Mouse (Mus musculus): ENCODE results near the gene Mypn.

DNA sequence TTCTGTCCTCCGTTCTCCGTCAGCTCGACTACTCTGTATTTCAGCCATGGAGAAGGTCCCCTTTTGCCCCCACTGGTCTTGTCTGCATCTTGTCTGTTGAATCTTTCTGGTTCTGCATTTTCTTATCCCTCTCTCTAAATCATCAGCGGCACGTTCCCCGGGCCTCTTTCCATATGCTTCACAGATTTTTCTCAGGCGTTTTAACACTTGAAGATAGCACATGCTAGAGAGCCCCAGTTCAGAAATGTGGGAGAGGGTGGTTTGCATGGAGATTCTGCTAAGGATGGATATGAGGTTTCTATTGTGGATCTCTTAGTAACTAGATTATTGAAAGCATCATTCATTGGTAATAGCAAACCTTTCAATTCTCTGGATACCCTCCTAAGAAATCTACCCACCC lies 26.5 kb upstream of the Mypn start:
- TF ChIP-seq POLR2A (IDR thresholded peaks at IDR 0.05; ENCODE audit: borderline replicate concordance, low read depth, low read length) = no peak
- TF ChIP-seq CTCF (IDR thresholded peaks at IDR 0.05; ENCODE audit: low read depth, low read length) = no peak
